Mouse (Mus musculus) thymus, postnatal 25 days (tissue): ENCODE results near the gene Slc25a51.
A peak's percentile ranks its signal among the peaks of the same experiment; 100 is the strongest.
"Not testable (repeated sequence)": the region's sequence is repeated elsewhere in the genome, so short reads cannot be mapped to it uniquely, and the experiment has no call there.

Experiments
- DNase-seq: peaks from one replicate; pipeline ENCODE4 v3.0.0; 2022

Slc25a51 gene

DNA sequence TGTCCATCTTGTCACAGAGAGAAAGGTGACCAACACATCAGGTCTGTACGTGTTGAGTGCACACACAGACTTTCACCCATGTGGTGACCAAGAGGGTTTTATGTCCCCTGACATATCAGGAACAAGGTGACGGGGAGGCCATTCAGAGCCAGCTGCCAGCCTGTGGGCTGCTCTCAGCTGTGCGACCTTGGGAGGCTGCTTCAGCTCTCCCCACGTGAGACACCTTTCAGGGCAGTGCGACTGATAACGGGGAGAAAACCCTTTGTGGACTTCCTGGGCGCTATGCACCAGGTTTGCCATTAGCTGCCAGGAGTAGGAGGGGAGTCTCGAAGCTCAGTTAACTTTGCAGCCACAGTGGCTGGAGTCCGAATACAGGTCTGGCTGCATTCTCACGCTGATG lies 14.1 kb upstream of the Slc25a51 start:
- no peak for DNase-seq

DNA sequence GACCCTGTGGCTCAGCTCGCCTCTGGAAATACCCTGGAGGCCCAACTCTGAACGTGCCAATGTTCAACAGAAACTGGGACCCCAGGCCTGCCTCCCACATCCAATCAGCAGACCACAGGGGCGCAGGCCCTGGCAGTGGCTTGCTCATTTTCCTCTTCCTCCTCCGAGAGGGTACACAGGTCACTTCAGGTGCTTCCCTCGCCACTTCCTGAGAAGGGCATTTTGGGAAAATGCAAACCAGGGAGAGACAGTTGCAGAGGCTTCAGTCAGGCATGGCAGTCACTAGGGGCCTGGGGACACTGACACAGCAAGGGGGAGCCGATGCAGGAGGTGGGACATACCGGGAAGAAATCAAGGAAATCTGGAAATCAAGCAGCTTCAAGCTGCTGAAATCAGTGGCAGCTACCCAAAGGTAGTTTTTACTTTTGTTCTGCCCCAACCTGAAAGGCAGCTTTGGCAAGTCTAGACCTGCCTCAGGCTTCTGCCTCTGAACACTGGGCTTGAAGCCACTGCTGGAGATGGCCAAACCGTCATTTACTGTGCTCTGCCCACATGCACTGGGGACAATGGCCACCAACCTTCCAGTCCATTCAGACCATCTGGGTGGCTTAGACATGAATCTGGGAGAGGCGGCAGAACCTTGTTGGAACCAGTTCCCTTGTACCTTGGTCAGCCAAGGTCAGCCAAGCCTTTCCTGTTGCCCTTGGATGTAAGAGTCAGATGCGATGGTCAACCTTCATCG lies 13.1 kb upstream of the Slc25a51 start:
- no peak for DNase-seq

DNA sequence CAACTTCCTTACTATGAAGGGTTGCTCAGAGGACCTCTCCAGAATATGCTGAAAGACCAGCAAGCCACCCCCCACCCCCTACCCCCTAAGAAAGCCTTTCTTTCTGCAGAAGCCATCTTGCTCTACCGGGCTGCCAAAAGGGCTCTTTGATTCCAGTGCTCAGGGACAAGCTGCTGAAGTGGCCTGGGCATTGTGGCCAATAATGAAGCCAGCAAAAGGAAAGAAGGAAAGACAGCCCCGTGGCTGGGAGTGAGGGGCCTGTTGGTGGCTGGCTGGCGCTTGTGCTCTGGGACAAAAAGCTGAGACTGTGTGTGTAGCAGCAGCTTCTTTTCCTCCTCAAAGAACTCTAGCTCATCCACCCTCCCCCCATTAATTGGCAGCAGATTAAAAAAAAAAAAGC lies 12.2 kb upstream of the Slc25a51 start:
- DNase-seq = no peak

DNA sequence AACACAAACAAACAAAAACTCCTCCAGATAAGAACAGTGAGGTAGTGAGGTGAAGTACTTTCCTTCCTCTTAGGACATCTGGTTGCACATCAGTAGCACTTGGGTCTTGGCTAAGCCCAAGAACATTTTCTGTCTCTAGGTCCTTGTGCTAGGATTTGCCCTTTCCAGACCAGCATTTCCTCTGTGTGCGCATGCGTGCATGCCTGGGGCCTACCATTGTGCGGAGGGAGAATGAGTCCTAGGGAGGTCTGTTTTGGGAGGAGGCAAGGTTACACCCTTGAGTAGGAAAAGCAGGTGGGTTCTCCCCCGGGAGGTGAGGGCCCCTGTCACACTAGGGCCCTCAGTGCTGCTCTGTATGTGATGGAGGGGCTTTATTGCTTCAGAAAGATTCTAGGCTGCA lies 10.5 kb upstream of the Slc25a51 start:
- no peak for DNase-seq

DNA sequence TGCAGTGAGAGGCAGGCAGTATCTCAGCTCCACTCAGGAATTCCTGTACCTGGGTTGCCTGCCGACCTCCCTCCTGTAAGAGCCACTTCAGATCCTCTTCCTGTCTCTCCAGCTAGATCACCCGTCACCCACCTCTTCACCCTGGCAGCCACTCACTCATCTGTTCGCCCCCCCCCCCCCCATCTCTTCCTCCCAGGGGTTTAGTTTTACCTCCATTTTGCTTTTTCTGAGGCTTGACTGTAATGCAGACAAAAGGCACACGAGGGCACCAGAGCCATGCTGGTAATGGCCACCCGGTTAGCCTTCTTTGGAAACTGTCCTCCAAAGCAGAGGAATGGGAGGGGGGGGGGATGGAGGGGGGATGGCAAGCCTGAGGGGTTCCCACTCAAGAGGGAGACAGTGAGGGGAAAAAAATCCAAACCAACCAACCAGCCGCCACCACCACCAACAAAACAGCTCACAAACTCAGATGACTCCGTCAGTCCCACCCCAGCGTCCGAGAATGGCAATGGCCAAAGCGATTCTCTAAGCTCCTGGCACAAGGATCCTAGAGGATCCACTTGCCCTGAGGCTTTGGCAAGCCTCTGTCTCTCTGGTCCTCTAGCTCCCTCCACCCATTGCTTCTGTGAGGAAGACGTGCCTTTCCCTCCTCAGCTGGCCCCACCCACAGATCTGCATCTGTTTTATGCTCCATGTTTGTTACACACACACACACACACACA lies 9.8 kb upstream of the Slc25a51 start:
- peak; percentile 72 for DNase-seq

DNA sequence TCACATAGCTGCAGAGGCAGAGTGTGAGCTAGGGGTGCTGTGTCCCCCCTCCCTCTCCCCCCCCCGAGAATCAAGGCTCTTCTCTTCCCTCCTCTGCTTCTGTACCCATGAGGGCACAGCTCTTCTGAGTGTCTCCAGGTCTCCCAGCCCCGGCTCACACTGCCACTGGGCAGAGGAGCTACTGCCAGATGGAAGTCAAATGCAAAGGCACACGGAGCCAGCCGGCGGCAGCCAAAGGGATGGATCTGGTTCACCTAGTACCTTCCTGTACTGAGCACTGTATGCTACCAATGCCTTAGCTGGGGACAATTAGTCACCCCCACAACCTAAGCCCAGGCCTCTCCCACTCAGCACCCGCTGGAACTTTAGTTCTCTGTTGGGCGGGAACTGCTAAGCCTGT lies 7.7 kb upstream of the Slc25a51 start:
- DNase-seq = no peak

DNA sequence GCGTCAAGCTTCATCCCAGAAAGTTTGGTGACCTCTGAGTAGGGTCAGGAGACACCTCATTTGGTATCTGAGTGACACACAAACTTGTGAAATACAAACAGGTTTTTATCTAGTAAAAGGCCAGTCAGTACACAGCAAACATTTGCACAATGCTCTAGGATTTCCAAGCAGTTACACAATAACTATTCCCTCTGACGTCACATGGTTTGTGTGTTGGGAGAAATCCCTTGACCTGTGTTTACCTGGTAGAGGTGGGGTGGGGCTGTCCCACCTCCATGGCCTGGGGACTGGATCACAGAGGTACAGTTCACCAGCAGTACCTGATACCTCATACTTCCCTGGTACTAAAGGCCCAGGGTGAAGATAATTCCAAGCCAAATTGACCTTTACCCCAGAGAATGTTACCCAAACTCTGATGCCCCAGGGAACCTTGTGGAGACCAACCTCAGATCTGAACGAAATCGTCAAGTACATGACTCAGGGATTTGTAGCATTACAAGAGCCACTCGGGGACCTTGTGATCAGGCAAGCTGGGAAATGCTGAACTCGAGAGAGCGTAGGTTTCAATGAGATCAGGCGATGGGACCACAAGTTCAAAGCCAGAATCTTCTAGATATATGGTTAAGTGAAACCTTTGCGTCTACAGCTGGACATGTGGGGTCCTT lies 5.2 kb upstream of the Slc25a51 start:
- no peak for DNase-seq

DNA sequence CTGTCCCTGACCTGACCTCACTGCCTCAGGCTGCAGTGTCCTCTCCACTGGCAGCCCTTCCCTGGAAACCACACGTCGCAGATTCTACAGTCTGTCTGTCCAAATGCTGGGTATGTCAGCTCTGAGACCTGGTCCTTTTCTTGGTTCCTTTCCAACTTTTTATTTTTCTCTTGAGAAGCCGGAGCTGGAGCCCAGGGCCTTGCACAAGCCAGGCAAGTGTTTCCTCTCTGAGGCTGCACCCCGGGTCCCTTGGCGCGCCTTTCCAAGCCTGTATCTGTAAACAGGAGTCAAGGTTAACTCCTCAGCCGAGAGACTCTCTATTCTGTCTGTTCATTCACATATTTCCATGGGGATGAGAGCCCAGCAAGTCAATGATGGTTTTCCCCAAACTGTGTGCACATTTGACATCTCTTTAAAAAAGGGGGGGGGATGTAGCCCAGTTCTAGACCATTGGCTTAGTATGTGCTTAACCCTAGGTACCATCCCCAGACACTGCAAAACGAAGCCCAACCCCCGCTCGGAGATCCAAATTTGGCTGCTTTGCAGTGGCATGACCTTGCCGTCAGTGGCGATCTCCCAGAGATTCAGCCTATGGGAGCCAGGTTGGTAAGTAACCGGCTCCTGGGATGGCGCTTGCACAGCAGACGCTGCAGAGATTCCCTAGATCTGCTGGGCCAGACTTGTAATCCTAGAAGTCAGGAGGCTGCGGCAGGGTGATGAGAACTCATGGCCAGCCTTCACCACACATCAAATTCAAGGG lies 4.0 kb upstream of the Slc25a51 start:
- no peak for DNase-seq

DNA sequence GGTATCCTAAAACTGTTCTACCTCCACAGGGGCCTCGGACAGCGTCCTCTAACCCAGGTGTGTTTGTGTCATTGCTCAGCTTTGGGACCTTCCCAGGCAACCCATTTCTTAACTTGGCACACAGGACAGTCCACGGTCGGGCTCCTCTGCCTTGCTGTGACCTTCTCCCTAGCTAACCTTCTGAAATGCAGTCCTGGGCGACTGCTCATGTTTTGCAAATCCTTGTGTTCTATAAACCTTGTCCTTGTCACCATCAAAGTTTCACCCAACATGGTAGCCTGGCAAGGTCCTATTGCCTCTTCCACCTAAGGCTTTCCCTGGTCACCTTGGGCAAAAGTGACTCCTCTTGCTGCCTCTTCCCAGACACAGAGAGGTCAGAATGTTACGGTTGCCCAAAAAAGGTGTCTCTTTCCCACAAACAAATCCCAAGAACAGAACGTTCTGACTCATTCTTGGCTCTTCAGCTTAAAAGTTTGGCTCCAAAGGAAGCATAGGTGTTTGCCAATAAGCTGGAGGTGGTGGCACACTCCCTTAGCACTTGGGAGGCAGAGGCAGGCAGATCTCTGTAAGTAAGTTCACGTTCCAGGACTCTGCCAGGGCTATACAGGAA lies 2.7 kb upstream of the Slc25a51 start:
- DNase-seq = no peak

DNA sequence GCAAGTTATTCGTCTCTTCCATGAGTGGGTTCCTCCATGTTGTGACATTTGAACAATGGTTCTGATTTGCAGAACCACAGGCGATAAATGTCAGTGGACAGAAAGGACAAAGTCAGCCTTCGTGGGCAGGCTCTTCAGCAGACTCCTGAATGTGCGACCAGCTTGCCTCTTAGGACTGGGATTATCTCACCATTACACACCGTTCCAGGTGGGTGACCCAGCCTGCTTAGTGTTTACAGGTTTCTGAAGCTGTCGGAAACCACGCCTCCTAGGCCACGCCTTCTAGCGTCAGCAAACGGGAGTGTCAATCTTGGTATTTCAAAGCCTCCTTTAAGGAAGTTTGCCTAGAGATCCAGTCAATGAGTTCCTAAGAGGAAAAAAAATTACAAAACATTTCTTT lies 704 bp upstream of the Slc25a51 start:
- DNase-seq = peak; percentile 85

DNA sequence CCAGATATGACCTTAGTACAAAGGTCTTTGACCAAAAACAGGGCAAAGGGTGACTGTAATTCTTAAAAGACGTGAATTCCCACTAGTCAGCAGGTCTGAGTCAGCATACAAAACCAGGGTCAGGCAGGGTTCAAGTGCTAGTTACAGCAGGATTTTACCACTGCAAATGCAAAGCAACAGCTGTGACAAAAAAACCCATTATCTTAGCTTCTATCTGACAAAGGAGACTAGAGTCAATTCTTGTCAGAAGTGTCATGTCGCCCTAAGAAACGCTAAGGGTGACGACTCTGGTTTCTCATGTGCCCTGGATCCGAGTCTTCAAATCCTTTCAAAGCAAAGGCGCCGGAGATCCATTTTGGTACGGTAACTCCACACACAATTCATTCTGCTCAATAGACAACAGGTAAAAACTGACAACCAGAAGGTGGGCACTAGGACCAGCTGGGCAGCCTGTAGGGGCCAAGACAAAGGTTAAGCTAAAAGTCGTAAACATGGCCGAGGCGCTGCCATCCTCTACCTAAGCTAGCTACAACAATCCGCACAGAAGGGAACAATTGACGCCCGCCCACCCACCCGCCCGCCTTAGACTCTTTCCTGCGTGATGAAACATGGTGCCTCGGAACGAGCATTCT lies 747 bp downstream of the Slc25a51 start:
- no peak for DNase-seq

DNA sequence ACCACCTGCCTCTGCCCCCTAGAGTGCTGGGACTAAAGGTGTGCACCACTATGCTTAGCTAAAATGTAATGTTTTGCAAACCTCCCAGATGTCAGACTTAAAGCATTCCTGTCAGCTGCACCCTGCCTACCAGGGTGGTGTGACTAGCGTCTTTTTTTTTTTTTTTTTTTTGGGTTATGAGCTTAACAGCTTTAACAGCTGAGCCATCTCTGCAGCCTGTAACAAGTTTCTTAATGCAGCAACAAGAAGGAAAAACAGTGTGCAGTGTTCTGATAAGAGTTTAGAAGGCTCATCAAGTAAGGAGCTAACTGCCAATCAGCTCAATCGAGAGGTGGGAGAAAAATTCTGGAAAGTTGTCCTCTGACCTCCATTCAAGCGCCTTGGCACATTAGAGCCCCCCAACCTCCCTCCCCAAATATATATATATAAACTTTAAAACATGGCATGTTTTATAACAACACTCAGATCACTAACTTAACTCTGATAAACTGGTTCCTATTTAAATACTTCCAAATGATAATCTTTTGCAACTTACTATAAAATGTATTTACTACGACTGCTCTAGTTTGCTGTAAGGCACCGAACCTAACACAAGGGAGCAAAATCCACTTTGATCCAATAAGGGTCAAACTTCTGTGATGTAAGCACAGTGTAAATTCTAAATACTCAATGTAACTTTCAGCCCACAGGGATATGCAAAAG lies 1.4 kb downstream of the Slc25a51 start:
- no peak for DNase-seq

DNA sequence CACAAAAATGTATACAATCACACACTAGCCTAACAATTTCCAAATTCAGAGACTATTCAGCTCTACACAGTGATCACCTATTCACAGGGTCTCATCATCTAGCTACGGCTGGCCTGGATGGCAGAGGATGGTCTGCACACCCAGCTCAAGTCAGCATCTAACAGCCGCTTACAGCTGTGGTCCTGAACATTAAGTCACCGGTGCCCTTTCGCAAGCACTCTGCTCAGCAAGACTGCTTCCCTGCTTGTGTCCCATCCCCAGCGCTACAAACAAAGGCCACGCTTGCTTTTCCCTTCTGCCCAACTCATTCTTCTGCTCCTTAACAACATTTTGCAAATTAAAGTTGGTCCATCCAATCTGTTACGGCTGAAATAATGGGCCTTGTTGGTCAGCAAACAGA lies 2.2 kb downstream of the Slc25a51 start:
- no peak for DNase-seq

DNA sequence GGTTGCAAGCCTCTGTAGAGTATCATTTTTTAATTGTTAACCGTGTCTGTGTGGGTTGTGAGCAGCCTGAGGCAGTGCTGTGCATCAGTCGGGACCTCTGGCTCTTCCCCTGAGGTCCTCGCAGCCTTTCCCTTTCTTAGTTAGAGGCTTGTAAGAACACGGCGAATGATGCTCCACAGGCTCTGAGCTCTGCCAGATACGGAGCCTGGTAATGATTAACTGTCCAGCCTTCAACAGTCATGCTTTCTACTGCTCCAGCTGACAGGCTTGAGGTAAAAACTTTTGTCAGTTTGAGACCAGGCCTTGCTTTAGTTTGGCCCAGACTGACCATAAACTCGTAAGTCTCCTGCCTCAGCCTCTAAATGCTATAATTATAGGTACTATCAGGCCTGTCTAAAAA lies 3.3 kb downstream of the Slc25a51 start:
- DNase-seq = no peak

DNA sequence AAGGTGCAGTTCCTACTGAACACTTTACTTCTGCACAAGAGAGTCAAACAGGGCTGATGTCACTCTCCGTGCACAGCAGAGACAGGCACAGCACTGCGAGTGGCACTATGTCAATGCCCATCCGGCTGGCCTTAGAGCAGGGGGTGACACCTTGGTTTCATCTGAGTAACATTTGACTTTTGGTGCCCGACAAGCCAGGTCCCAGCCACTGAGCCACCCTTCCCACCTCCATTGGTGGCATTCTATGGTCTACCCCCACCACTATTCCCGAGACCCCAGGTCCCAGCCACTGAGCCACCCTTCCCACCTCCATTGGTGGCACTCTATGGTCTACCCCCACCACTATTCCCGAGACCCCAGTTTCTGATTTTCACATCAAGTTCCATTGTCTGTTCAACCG lies 4.5 kb downstream of the Slc25a51 start:
- DNase-seq = no peak

DNA sequence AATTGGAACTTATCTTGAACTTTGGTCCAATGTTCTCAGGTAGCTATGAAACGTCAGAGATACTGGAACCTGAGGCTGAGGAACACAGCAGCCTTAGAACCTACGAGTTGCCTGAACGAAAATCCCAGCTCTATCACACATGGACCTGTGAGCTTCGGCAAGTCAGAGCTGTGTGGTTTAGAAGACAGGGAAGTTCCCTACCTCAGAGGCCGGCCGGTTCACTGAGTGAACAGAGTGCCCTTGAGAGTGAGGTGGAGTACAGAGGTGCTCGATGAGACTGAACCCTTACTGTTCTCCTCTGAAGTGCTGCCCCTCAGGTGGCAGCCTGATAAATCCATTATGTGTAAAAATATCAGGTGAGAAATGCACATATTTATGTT lies 5.1 kb downstream of the Slc25a51 start:
- DNase-seq = no peak

DNA sequence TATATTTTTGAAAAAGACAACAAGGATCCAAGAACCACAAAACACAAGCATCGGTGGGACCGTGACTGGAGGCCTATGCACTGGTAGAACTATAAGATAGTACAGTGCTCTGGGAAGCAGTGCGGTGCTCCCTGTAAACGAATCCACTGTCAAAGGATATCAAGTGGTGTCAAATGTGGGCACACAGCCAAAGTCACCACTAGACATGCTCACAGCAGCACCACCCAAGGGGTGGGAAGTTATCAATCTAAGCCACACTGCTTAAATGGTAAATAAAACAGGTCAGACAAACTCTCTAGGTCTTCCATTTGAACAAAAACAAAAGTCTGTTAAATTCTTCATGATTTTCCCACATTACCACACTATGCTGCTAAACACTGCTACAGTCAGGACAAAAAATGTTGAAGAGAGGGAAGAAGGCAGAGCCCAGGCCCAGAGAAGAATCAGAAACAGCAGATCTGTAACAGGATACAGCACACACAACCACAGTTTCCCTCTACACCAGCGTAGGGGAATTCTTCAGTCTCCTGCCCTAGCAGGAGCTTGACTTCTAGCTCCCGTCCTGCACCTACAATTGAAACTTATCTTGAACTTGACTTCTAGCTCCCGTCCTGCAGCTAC lies 5.6 kb downstream of the Slc25a51 start:
- DNase-seq = no peak

DNA sequence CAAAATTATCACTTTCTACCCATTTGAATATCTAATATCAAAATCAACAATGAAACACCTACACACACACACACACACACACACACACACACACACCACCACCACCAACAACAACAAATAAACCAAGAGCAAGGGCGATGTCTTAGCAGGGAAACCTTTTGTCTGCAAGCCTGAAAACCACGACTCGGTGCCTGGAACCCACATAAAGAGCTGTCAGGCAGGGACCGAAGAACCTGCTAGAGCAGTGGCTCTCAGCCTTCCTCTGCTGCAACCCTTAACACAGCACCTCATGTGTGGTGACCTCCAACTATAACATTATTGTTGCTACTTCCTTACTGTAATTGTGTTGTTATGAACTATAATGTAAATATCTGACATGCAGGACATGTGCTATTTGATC lies 6.3 kb downstream of the Slc25a51 start:
- DNase-seq = no peak

DNA sequence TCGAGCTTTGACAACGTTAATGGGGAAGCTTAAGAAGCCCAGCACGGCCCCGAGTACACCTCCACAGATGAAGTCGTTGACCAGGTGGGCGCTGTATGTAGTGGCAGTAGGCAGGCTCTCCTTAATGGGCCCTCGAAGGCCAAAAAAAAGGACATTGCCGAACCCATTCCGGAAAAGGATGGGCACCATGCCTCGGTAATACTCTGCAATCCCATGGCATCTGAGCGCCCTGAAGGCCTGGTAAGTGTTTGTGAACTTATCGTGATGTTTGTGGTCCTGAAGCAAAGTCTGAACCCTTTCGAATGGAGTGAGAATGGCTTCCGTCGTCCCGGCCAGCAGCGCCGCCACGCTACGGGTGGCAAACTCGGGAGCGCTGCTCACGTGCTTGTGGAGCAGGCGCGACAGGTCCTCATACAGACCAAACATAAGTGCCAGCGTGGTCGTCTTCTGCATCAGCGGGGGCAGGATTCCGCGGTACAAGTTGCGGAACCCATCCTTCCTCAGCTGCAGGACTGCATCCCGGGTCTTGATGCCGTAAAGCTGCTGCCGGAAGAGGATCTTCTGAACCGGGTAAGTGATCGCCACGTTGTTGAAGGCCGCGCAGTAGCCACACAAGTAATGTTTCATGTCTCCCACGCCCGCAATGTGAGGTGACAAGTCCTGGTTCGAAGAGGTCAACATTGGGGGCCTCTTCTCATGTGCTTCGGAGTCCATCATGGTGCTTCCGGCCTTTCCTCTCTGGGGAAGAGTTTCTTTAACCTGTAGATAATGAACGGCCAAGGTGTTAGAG lies 8.9 kb downstream of the Slc25a51 start:
- DNase-seq = no peak

DNA sequence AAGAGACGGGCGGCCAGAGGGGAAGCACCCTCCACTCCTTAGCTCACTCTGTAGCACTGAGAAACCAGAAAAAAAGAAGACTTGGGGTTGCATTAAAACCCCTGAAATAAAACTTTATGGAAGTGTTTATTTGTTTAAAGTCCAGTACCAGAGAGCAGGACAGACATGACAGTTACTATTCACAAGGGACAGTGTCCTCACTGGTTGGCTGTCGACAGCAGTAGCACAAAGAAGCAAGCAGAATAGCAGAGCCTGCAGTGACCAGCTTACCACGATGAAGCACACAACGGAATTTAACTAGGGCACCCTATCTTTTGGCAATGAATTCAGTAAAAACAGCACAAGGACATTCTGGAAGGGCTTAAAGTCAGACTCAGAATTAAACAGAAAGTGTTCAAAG lies 10.3 kb downstream of the Slc25a51 start:
- DNase-seq = not testable (repeated sequence)

DNA sequence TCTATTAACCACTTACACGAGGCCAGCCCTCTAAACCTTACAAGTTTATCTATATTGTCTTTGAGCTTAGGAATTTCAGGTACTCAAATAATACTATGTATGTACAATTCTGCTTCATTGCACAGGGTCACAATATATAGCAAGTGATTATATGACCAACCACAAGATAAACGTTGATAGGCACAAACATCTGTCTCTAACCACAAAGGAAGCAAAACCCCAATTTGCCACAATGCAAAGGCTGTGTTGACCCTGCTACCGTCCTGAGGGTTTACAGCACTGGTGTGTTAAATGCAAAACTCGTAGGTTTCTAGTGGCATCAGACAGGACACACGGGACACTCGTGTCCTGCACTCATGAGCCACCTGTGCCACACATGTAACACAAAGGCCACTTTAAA lies 12.4 kb downstream of the Slc25a51 start:
- DNase-seq = not testable (repeated sequence)
